Mouse (Mus musculus): ENCODE measurements around the gene Pnmal2.
"Not testable (repeated sequence)": the region's sequence is repeated elsewhere in the genome, so short reads cannot be mapped to it uniquely, and the experiment has no call there.

Gene Pnmal2

GRCm38 (mm10) chr7:16944808-16945315 is 380 bp downstream of the Pnmal2 start:
- no peak for DNase-seq (ENCODE audit: low spot score)

DNA sequence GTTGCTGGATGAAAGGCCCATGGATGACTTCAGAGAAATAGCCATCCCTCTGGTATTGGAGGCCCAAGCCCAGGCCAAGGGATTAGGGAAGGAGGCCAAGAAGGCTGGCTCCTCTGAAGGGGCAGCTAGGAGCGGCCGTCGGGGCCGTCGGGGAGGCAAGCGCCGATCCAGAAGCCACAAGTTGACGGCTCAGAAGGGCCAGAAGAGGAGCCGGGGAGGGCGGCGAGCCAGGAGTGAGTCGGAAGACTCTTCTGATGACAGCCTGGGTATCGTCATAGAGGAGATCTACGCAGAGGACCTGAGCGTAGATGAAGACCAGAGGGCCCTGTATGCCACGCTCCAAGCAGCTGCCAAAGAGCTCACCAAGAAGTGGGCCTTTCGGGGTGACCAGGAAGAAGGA is 937 bp downstream of the Pnmal2 start:
- no peak for DNase-seq (ENCODE audit: low spot score)

DNA sequence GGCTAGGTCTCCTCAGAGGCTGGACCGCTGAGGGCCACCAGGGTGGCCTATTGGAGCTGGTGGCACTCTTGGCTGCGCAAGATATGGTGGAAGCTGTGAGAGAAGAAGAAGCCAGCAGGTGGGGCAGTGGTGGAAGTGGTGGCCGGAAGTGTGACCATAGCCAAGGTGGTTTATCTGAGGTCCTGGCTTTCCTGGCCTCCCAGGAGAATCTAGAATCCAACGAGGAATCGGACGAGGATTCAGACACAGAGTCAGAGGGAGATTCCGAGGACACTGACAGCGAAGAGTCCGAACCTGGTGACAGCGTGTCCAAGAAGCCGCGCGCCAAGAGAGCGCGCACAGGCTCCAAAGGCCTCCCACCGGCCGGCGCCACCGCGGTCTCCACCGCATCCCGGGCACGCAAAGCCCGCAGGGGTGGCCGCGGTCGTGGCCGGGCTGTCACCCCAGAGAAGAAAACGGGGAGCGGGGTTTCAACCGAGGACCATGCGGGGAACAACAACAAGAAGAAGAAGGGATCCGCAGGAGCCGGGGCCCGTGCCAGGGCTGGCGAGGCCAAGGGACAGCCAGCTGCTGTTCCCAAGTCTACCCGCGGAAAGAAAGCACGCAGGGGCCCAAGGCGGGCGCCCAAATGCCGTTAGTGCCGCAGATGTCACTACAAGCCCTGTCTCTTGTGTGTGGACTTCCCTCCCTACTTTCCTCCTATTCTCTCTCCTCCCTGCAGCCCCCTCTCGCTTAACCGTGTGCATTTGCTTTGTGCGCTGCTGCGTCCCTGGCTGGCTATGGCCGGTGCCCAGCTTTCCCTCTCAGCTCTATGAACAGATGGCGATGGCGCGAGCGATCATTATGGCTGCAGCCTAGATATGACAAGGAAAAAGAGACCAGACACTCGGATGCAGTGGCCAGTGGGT is 2.2 kb downstream of the Pnmal2 start:
- no peak for DNase-seq (ENCODE audit: low spot score)

- DNase-seq (ENCODE audit: low spot score), result no peak
Observed at GRCm38 (mm10) chr7:16947349-16947895, 2.9 kb downstream of the Pnmal2 start.

DNA sequence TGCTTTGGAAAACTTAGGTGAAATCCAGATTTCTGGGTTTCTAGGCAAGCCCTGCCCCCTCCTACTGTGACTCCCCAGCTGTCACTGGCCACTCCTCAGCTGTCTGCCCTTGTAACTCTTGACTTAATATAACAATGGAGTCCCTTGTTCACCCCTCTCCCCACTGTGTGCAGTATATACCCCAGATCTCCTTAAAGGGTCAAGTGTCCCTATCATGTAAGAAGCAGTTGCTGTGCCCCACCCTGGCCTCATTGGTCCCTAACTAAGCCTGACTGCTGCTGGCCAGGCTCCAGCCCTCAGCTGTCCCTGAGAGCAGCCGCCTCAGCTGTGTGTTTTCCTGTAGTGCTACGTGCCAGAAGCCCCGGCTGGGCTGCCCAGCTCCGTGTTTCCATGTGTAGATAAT is 3.5 kb downstream of the Pnmal2 start:
- no peak for DNase-seq (ENCODE audit: low spot score)

GRCm38 (mm10) chr7:16948923-16949458 is 4.5 kb downstream of the Pnmal2 start:
- no peak for DNase-seq (ENCODE audit: low spot score)

DNA sequence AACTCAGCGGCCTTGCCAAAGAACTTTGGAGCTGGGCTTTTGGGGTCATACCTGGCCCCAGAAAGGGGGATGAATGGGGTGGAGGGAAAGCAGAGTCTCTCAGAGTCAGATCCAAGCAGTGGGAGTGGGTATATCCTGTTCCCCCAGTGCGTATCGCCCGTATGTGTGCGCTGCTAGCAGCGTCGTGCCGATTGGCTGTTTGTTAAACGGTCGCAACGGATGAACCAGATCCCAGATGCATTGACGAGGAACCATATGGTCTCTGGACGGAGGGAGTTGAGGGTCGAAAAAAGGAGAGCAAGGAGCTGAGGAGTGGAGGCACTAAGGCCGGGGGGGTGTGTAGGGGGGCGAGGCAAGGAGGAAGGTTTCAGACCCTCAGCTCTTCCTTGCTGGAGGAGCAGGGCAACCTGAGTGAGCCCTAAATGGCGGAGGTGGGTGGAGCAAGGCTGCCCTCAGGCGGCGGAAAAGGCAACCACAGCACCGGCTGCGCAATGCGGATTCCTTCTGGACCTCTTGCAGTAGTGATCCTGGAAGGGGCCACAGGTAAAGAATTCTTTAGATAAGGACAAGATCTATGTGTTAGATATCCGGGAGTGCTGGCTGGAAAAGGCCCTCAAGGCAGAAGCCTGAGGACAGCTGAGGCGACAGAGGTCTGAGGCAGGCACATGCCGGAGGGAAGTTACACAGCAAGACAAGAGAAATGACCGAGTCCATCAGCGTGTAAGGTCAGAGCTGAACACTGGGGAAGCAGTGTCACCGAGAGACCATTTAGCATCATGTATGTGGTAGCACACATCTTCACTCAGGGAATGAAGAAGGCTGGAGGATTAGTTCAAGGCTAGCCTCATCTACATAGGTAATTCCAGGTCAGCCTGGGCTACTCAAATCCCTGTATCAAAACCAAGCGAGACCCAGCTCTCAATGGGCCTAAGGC is 5.7 kb downstream of the Pnmal2 start:
- no peak for DNase-seq (ENCODE audit: low spot score)

DNA sequence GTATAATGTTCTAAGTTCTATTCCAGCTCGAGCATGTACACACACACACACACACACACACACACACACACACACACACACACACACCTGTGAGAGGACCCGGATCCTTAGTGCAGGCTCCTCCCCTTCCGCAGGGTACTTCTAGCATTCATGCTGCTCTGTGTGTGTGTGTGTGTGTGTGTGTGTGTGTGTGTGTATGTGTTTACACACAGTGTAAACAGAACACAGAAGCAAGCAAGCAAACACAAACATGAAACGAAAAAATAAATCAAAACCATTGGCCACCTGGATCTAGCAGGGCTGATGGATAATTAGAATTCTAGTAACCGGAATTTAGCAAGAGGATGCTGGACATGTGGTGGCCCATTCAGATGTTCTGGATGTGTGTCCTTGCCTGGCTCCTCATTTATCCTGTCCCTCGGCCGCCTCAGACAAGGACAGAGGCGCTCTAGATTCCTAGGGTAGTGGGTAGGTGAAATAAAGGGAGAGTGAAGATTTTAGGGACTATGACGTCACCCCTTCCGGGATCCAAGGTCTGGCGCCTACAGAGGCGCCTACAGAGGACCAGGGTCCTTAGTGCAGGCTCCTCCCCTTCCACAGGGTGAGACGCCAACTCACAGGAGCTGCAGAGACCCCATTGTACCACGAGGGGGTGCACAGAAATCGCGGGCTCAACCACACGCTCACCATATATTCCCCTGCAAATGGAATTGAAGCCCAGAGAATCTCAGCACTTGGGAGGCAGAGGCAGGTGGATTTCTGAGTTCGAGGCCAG is 6.6 kb downstream of the Pnmal2 start:
- peak; percentile 61 for DNase-seq (ENCODE audit: low spot score)

DNA sequence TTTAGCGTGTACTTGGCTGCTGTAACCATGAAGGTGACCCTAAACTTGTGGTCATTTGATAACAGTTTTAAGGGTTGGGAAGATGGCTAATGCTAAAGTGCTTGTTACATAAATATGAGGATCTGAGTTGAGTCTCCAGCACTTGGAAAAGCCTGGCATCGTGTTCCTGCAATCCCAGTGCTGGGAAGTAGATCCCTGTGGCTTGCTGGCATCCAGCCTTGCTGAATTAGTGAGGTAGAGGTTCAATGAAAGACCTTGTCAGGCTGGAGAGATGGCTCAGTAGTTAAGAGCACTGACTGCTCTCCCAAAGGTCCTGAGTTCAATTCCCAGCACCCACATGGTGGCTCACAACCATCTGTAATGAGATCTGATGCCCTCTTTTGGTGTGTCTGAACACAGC is 9.3 kb downstream of the Pnmal2 start:
- DNase-seq (ENCODE audit: low spot score), result not testable (repeated sequence)

DNA sequence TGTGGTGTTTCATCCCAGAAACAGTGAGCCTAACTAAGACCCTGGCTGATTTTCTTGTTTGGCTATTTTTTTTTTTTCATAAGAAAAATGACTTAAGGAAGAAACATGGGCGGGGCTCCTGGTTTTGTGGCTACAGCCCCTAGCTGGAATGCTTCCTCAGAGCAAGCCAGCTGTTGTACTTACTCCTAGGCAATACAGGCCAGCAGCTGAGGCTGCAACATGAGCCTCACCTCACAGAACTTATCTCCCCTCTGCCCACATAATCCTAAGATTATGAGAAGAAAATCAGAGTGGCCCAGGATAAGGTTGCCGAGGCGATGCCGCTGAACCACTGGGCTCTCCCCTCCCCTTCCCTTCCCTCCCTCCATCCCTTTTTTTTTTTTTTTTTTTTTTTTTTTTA is 11.2 kb downstream of the Pnmal2 start:
- no peak for DNase-seq (ENCODE audit: low spot score)

DNA sequence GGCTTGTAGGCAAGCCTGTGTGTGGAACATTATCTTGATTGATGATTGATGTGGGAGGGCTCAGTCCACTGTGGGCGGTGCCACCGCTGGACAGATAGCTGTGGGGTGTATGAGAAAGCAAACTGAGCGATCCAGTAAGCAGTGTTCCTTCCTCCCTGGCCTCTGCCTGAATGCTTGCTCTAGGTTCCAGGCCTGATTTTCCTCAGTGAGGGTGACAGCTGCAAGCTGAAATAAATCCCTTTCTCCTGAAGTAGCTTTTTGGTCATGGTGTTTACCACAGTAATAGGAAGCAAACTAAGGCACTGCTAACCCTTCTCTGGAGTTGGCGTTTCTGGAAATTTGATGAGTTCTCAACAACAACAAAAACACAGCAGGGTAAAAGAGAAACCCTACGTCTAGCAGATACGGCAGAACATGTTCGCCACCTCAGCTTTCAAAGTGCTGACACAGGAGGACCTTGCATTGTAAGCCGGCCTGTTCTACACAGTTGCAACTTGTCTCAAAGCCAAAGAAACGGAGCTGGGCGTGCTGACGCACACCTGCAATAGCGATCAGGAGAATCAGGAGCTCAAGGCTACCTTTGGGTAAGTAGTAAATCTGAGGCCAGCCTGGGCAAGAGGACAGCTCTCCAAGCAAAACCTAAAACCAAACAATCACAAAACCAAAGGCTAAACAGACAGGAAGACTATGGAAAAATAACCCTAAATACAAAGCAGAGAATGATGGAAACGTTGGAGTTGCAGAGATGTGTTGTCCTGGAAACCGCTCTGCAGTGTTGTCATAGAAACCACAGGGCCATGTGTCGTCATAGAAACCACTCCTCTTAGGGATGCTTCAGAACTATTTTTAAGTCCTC is 12.2 kb downstream of the Pnmal2 start:
- DNase-seq (ENCODE audit: low spot score), result no peak

- peak; percentile 67 for DNase-seq (ENCODE audit: low spot score)
Observed at GRCm38 (mm10) chr7:16959539-16960187, 15.2 kb downstream of the Pnmal2 start, which contains the start of gene Pnmal1. TSS of gene Pnmal1 (plus strand) at chr7:16959679.

- DNase-seq (ENCODE audit: low spot score), result no peak
Observed at GRCm38 (mm10) chr7:16961678-16962077, 17.2 kb downstream of the Pnmal2 start.

DNA sequence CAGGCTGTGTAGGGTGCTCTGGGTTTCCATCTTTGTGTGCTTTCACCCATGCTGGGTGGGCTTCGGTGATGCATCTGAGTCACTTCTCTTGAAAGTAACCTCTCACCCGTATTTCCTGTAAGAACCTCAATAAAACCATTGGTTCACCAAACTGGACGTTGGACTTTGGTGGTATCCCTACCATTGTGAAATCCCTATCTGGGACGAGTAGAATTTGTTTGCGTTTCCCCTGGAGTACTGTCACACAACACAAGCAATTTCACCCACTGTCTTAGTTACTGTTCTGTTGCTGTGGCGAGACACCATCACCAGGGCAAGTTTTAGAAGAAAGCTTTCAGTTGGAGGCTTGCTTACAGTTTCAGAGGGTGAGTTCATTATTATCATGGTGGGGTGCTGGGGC is 23.9 kb downstream of the Pnmal2 start:
- DNase-seq (ENCODE audit: low spot score), result no peak

DNA sequence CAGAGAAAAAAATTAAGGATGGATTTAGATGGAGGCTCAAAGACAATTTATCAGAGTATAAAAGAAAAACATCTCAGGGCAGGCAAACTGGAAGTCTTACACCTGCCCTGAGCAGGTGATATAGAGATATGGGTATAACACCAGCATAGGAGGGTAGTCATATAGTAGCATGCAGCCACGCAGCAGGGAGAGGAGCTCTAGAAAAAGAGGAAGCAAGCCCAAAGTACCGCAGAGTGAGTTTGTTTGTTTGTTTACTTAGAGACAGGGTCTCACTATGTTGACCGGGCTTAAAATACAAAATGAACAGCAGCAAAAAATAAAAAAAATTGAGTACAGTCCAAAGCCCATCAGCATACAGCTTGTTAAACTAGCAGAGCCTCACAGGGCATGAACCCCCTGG is 26.7 kb downstream of the Pnmal2 start:
- no peak for DNase-seq (ENCODE audit: low spot score)

DNA sequence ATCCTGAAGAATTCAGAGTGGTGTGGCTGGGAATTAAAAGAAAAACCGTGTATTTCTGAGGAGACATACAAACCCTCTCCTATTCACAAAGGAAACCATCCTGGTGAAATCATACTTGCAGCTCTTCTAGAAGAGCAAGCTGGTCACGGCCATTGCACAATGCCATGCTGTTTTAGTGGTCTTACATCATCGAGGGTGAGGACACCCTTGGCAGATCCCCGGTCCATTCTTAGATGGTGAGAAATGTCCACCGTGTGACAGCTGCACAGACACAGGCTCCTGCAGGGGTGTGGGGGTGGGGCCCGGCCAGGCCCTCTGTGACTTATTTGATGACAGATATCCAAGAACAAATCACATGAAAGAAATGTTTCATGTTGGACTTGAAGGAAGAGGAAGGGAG is 29.5 kb downstream of the Pnmal2 start:
- DNase-seq (ENCODE audit: low spot score), result no peak

DNA sequence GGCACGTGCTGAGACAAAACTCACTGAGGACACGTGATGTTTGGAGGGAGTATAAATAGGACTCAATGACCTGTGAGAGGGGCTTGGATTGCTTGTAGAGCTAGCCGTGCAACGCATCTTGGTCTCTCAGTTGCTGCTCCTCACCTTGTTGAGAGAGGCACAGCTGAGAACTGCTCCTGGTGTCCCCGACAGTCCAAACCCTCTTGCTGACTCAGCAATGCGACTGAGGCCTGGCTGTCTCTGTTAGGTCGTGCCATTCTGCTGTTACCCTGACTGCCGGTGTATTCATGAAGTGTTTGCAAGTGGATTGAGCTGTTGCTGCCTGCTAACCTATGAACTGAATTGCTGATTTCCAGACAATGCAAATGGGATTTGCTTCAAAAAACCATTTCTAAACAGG is 31.8 kb downstream of the Pnmal2 start:
- no peak for DNase-seq (ENCODE audit: low spot score)

DNA sequence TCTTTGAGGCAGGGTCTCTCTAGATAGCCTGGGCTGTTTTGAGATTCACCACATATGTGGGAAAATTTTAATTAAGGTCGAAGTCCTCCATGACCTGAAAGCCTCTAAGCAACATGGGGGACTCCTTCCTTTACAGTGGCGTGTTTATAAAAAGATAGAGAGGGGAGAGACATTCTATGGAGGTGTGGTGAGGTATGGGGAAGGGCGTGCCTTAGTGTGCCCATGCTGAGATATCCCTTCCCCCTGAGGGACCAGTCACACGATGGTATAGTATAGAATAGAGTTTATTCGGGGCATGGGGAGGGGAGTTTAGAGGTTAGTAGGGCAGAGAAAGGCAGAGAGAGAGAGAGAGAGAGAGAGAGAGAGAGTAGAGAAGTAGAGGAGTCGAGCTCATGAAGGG is 33.7 kb downstream of the Pnmal2 start:
- no peak for DNase-seq (ENCODE audit: low spot score)

DNA sequence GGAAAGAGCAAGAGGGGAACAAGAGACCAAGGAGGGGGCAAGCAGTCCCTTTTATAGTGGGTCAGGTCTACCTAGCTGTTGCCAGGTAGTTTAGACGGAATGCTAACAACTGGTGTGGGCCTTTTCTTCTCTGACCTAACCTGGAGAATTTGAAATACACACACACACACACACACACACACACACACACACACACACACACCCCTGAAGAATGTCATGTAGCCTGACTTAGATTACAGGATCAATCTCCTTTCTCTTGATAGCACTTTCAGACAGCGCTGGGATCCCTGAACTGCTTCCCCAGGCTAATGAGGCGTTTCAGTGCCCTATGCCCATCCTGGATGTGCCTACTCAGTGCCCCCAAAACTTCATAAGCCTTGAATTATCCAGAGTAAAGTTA is 34.1 kb downstream of the Pnmal2 start:
- no peak for DNase-seq (ENCODE audit: low spot score)

GRCm38 (mm10) chr7:16980348-16980747 is 35.9 kb downstream of the Pnmal2 start:
- no peak for DNase-seq (ENCODE audit: low spot score)
